Mouse (Mus musculus): ENCODE data around the gene Nr1d1.

The Nr1d1 gene

GRCm38 (mm10) chr11:98774582-98775347 lies at the start of gene Nr1d1:
Gene Nr1d1 (minus strand): TSS chr11:98775333.
- no peak for DNase-seq

- no peak for DNase-seq
Observed at GRCm38 (mm10) chr11:98820968-98821367, 45.8 kb upstream of the Nr1d1 start.

GRCm38 (mm10) chr11:98816706-98817239 lies 41.6 kb upstream of the Nr1d1 start:
- DNase-seq, result no peak

- no peak for DNase-seq
Observed at GRCm38 (mm10) chr11:98810686-98811085, 35.6 kb upstream of the Nr1d1 start.

GRCm38 (mm10) chr11:98809457-98810290 lies 34.5 kb upstream of the Nr1d1 start:
- DNase-seq, result peak; percentile 100

- DNase-seq, result no peak
Observed at GRCm38 (mm10) chr11:98808417-98808816, 33.3 kb upstream of the Nr1d1 start.

- no peak for DNase-seq
Observed at GRCm38 (mm10) chr11:98804605-98805004, 29.5 kb upstream of the Nr1d1 start, which contains the start of gene Casc3. Gene Casc3 (plus strand): TSS chr11:98804905.

- DNase-seq, result no peak
Observed at GRCm38 (mm10) chr11:98797909-98798308, 22.8 kb upstream of the Nr1d1 start.

GRCm38 (mm10) chr11:98797306-98797705 lies 22.2 kb upstream of the Nr1d1 start:
- DNase-seq, result no peak

GRCm38 (mm10) chr11:98796515-98797216 lies 21.5 kb upstream of the Nr1d1 start:
- DNase-seq, result peak; percentile 76

GRCm38 (mm10) chr11:98795714-98796514 lies 20.8 kb upstream of the Nr1d1 start:
- no peak for DNase-seq

- DNase-seq, result peak; percentile 91
Observed at GRCm38 (mm10) chr11:98795015-98795713, 20.0 kb upstream of the Nr1d1 start, which contains the start of gene Msl1. Gene Msl1 (plus strand): TSS chr11:98795516.

GRCm38 (mm10) chr11:98794469-98795014 lies 19.4 kb upstream of the Nr1d1 start:
- DNase-seq, result peak; percentile 86

GRCm38 (mm10) chr11:98792081-98792480 lies 16.9 kb upstream of the Nr1d1 start:
- no peak for DNase-seq

GRCm38 (mm10) chr11:98791448-98791847 lies 16.3 kb upstream of the Nr1d1 start:
- DNase-seq, result no peak

GRCm38 (mm10) chr11:98790631-98791205 lies 15.6 kb upstream of the Nr1d1 start:
- no peak for DNase-seq

- no peak for DNase-seq
Observed at GRCm38 (mm10) chr11:98789824-98790223, 14.7 kb upstream of the Nr1d1 start.

- no peak for DNase-seq
Observed at GRCm38 (mm10) chr11:98789219-98789807, 14.2 kb upstream of the Nr1d1 start.

- DNase-seq, result peak; percentile 84
Observed at GRCm38 (mm10) chr11:98788550-98789218, 13.6 kb upstream of the Nr1d1 start.

- DNase-seq, result no peak
Observed at GRCm38 (mm10) chr11:98788139-98788538, 13.0 kb upstream of the Nr1d1 start.

Data from right cerebral cortex, postnatal 25 days (tissue).